Mouse (Mus musculus) embryonic fibroblast, embryonic 13.5 days (primary cell): ENCODE measurements around the gene Krt14. TPM values are rescaled to one million over a fixed set of nuclear protein-coding genes. Genes with fewer than 3 reads are reported as not detected.
"Not testable (repeated sequence)": the region's sequence is repeated elsewhere in the genome, so short reads cannot be mapped to it uniquely, and the experiment has no call there.

Source experiments
- H3K27ac ChIP-seq: 2 replicates; pipeline ENCODE4 v1.5.1; 2012; ENCODE audit warnings: low read length, control low read depth, inconsistent platforms; ENCODE audit not compliant: insufficient read depth
- H3K4me1 ChIP-seq: 2 replicates; pipeline ENCODE4 v1.6.1; 2011; ENCODE audit warnings: low read length; ENCODE audit not compliant: control insufficient read depth, insufficient read depth
- H3K4me3 ChIP-seq: 2 replicates; pipeline ENCODE4 v1.5.1; 2011; ENCODE audit warnings: mild to moderate bottlenecking, control low read depth, low read length; ENCODE audit not compliant: insufficient read depth
- CTCF ChIP-seq: IDR thresholded peaks from 2 replicates; pipeline ENCODE4 v1.5.1; 2011; ENCODE audit warnings: mild to moderate bottlenecking, control low read depth, low read length, moderate library complexity, borderline replicate concordance; ENCODE audit not compliant: insufficient read depth
- POLR2A ChIP-seq: IDR thresholded peaks from 2 replicates; pipeline ENCODE4 v1.6.1; 2011; ENCODE audit warnings: low read depth, mild to moderate bottlenecking, control low read depth, low read length, moderate library complexity
- polyA plus RNA-seq: library from polyadenylated mRNA; stranded (reverse); fragments of >200 nt; gene quantifications from 2 replicates; pipeline ENCODE4 v1.2.4, GENCODE M21; 2011; ENCODE audit warnings: low read depth; ENCODE audit not compliant: missing spikeins, insufficient read length

The Krt14 gene
- polyA plus RNA-seq = not detected in 2 replicates

DNA sequence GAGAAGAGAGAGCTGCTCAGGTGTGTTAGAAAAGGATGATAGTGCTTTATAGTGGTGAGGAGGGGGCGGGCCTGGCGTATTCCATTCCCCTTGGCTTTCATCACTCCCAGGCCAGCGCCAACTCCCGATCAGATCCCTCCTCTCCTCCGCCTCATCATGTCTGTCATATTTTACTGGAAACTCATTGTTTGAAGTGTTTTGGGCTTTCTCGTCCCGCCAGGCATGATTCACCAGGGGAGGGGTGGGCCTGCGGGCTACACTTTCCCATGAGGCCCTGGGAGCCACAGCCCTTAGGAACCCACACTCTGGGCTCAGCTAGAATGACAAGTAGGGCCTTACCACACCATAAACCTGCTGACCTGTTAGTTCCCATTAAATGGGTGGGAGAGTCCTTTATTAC lies at the start of gene Krt14:
Krt14 (minus strand) TSS at position 51 of the 400 bp plus-strand sequence.
- no peak within 1 kb of the TSS for H3K27ac ChIP-seq
- H3K4me3 ChIP-seq = no peak within 1 kb of the TSS
- H3K4me1 ChIP-seq = no peaks in the 10 kb centered on the region
- TF ChIP-seq POLR2A (no peak), CTCF (no peak)

DNA sequence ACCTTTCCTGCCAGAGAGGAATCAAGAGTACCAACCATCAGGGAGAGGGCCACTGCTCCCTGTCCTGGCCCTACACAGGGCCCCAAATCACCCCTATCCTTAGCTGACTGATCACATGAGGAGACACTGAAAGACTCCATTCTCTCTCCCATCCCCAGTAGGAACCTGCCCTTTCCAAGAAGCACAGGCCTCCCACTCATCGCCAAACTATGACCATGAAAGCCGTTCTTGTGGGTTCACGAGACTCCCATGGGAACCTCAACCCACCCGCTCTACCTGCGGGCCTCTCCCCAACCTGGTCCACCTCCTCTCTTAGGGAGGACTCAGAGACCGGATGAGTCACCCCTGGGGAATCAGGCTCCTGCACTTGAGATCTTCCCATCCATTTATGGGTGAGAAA lies 48.2 kb upstream of the Krt14 start:
- no peaks in the 10 kb centered on the region for H3K4me1 ChIP-seq
- H3K4me3 ChIP-seq = no peak overlapping the region
- TF ChIP-seq POLR2A = no peak
- no peak for TF ChIP-seq CTCF
- no peak overlapping the region for H3K27ac ChIP-seq

DNA sequence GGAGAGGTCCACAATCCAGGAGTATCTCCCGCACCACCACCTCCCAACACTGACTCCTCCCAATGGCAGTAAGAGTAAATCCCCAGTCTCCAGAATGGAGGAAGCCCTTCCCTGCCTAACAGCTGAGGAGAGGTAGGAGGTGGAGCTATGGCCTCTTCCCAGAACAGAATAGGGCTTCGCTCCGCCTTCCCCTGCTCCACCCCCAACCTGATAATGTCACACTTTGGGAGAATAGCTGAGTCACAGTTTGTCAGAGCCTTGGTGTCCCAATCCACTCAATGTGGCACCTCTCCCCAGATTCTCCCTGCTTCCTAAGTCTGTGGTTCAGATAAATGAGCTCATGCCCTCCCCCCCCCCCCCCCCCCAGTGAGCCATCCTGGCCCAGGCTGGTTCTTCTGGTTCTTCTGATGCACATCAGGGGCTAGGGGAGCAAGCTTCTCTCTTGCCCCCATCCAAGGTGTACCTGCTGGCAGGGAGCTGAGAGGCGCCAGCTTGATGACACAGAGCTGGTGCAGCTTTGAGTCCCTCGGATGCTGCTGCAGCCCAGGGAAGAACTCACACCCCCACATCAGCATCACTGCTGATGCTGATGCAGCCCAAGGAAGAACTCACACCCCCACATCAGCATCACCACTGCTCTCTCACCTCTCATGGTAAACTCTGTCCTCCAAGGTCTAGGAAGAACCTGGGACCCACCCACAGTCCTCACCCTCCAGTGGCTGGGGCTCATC lies 47.2 kb upstream of the Krt14 start:
- no peak overlapping the region for H3K27ac ChIP-seq
- H3K4me3 ChIP-seq = no peak overlapping the region
- H3K4me1 ChIP-seq = no peaks in the 10 kb centered on the region
- TF ChIP-seq POLR2A (no peak), CTCF (no peak)

GRCm38 (mm10) chr11:100248852-100249465 lies 41.6 kb upstream of the Krt14 start, which contains the start of gene Krt16:
Gene Krt16 (minus strand): TSS chr11:100248902.
- H3K4me3 ChIP-seq = no peak within 1 kb of the TSS
- no peak for TF ChIP-seq CTCF
- no peak for TF ChIP-seq POLR2A
- H3K27ac ChIP-seq = no peak within 1 kb of the TSS
- no peaks in the 10 kb centered on the region for H3K4me1 ChIP-seq

GRCm38 (mm10) chr11:100246471-100246870 lies 39.1 kb upstream of the Krt14 start:
- H3K27ac ChIP-seq, H3K4me1 ChIP-seq, H3K4me3 ChIP-seq: not testable (repeated sequence)

- H3K4me1 ChIP-seq, H3K4me3 ChIP-seq, H3K27ac ChIP-seq: not testable (repeated sequence)
Observed at GRCm38 (mm10) chr11:100240272-100240671, 32.9 kb upstream of the Krt14 start.

GRCm38 (mm10) chr11:100221741-100222140 lies 14.4 kb upstream of the Krt14 start:
- Histone ChIP-seq H3K4me3 (no peak overlapping the region), H3K4me1 (no peaks in the 10 kb centered on the region), H3K27ac (no peak overlapping the region)
- TF ChIP-seq POLR2A = no peak
- no peak for TF ChIP-seq CTCF

GRCm38 (mm10) chr11:100219304-100219703 lies 12.0 kb upstream of the Krt14 start:
- Histone ChIP-seq H3K27ac (no peak overlapping the region), H3K4me3 (no peak overlapping the region), H3K4me1 (no peaks in the 10 kb centered on the region)
- no peak for TF ChIP-seq POLR2A
- TF ChIP-seq CTCF = no peak

GRCm38 (mm10) chr11:100208542-100208941 lies 1.2 kb upstream of the Krt14 start:
- H3K4me3 ChIP-seq = no peak overlapping the region
- H3K27ac ChIP-seq = no peak overlapping the region
- no peak for TF ChIP-seq CTCF
- no peak for TF ChIP-seq POLR2A
- no peaks in the 10 kb centered on the region for H3K4me1 ChIP-seq

GRCm38 (mm10) chr11:100203448-100203847 lies 3.9 kb downstream of the Krt14 start:
- Histone ChIP-seq H3K4me3 (no peak overlapping the region), H3K27ac (no peak overlapping the region), H3K4me1 (no peaks in the 10 kb centered on the region)
- no peak for TF ChIP-seq POLR2A
- no peak for TF ChIP-seq CTCF

- TF ChIP-seq CTCF = no peak
- TF ChIP-seq POLR2A = no peak
- no peak overlapping the region for H3K4me3 ChIP-seq
- no peak overlapping the region for H3K27ac ChIP-seq
- no peaks in the 10 kb centered on the region for H3K4me1 ChIP-seq
Observed at GRCm38 (mm10) chr11:100202906-100203305, 4.4 kb downstream of the Krt14 start.
